Mouse (Mus musculus): ENCODE results near the gene Zfp454. TPM values are rescaled to one million over a fixed set of nuclear protein-coding genes. Genes with fewer than 3 reads are reported as not detected.

The Zfp454 gene
- polyA plus RNA-seq (2014; fragmentation: Nextera tagmentation; extraction: Ambion mirVana): 2.8 and 4.6 TPM in 2 replicates

DNA sequence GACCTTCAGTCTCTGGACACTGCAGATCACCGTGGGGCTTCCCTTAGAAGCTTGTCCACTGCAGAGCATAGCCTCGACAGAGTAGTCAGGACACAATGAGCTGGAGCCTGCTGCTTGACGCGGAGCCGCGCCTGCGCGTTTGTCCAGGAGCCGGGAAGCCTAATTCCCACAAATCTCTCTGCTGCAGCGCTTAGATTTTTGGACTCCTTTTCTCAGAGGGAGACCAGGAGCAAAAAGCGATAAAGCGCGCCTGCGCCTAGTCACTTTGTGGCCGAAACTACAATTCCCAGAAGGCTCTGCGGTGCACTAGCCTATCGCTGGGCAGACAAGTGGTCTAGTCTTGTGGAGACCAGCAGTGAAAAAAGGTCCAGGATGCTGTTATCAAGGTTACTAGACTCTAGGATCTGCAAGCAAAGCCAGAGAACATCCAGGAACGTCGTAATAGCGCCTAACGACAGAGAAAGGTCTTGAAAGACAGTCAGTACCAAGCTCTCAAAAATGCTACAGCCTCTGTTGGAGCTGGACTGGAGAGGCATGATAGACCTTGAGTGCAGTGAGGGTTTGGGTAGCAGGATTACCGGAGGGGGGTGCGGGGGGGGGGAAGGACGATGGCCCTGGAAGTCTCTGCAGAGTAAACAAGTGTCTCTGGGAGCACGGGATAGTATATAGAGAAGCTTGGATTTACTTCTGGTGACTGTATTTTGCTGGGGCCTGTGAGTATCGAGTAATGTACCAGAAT lies at the start of gene Zfp454:
Gene Zfp454, minus strand, starts transcription at position 262 of the 739 bp plus-strand sequence.
- ATAC-seq (replicated peaks; ENCODE audit: insufficient number of reproducible peaks, low FRiP score, low TSS enrichment): peak; percentile 77
- peak within 1 kb of the TSS; percentile 71 for H3K9ac ChIP-seq (ENCODE audit: low read depth, low read length)
- no peaks in the 10 kb centered on the region for H3K27me3 ChIP-seq (ENCODE audit: control insufficient read depth, insufficient read depth, low read length)
- no peaks in the 10 kb centered on the region; the same call in none of the 2 replicates for H3K9me3 ChIP-seq (replicated peaks; ENCODE audit: control insufficient read depth, low read length)
- peak within 1 kb of the TSS; percentile 43 for H3K4me3 ChIP-seq (ENCODE audit: low read depth, low read length)
- H3K36me3 ChIP-seq (ENCODE audit: control insufficient read depth, insufficient read depth, low read length): peaks cover 3% of the 10 kb centered on the region; the same call in 1 of the 2 replicates
- no peak within 1 kb of the TSS for H3K27ac ChIP-seq (ENCODE audit: low read depth, low read length)
- H3K4me1 ChIP-seq (ENCODE audit: control insufficient read depth, insufficient read depth, low read length): 0 out of 2 replicates have a peak, but pooled peaks cover 3% of the 10 kb centered on the region
- H3K4me2 ChIP-seq: peak within 1 kb of the TSS; percentile 72
- WGBS (ENCODE audit: insufficient replicate concordance): 6% methylated on average over 26 of the region's 26 CpGs

DNA sequence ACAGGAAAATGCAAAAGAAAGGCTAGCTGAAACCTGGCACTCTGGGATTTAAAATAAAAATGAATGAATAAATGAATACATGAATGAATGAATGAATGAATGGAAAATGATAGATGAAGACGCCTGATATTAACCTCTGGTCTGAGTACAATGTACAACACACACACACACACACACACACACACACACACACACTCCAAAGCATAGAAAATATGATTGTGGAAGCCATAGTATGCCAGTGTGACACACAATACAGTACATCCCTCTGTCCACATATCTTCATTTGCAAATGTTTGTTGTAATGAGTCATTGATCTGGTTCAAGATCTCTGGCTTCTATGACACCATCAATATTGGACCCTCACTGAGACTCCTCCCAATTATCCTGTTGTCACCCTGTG lies 44.6 kb upstream of the Zfp454 start:
- 70% methylated on average over 1 of the region's 1 CpGs for WGBS (ENCODE audit: insufficient replicate concordance)
- H3K4me1 ChIP-seq (ENCODE audit: control insufficient read depth, insufficient read depth, low read length): no peaks in the 10 kb centered on the region
- no peak overlapping the region for H3K4me3 ChIP-seq (ENCODE audit: low read depth, low read length)
- peak overlapping the region; percentile 94 for H3K4me2 ChIP-seq
- H3K9me3 ChIP-seq (replicated peaks; ENCODE audit: control insufficient read depth, low read length): no peaks in the 10 kb centered on the region
- no peaks in the 10 kb centered on the region for H3K36me3 ChIP-seq (ENCODE audit: control insufficient read depth, insufficient read depth, low read length)
- no peak overlapping the region for H3K9ac ChIP-seq (ENCODE audit: low read depth, low read length)
- no peak for ATAC-seq (replicated peaks; ENCODE audit: insufficient number of reproducible peaks, low FRiP score, low TSS enrichment)
- 0 out of 2 replicates have a peak, but pooled peaks cover 2% of the 10 kb centered on the region for H3K27me3 ChIP-seq (ENCODE audit: control insufficient read depth, insufficient read depth, low read length)
- H3K27ac ChIP-seq (ENCODE audit: low read depth, low read length): no peak overlapping the region

DNA sequence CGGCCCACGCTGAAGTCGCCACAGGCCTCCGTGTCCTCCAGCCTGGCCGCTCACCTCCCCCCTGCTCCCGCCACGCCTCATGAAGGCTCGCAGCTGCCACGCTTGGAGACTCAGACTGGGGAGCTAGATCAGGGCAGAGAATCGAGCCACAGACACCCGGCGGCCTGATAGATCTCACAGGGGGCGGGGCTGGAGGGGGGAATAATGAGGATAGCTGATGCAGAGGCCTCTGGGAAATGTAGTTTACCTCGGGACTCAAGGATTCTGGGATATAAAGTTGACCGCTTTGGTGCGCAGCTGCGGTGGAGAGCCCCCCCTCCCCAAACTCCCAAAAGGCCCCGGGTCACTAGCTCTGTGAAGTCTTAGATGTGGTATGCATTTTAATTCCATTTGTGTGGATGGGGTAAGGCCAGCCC lies 44.0 kb upstream of the Zfp454 start, which contains the start of gene Zfp354b:
Gene Zfp354b, minus strand, starts transcription at position 183 of the 416 bp plus-strand sequence.
- peak within 1 kb of the TSS; percentile 72 for H3K4me3 ChIP-seq (ENCODE audit: low read depth, low read length)
- under 1% methylated on average over 18 of the region's 18 CpGs for whole genome bisulfite sequencing (ENCODE audit: insufficient replicate concordance)
- H3K4me1 ChIP-seq (ENCODE audit: control insufficient read depth, insufficient read depth, low read length): no peaks in the 10 kb centered on the region
- H3K9me3 ChIP-seq (replicated peaks; ENCODE audit: control insufficient read depth, low read length): no peaks in the 10 kb centered on the region
- 0 out of 2 replicates have a peak, but pooled peaks cover 2% of the 10 kb centered on the region for H3K27me3 ChIP-seq (ENCODE audit: control insufficient read depth, insufficient read depth, low read length)
- peak within 1 kb of the TSS; percentile 79 for H3K9ac ChIP-seq (ENCODE audit: low read depth, low read length)
- no peak within 1 kb of the TSS for H3K27ac ChIP-seq (ENCODE audit: low read depth, low read length)
- H3K36me3 ChIP-seq (ENCODE audit: control insufficient read depth, insufficient read depth, low read length): no peaks in the 10 kb centered on the region
- peak within 1 kb of the TSS; percentile 94 for H3K4me2 ChIP-seq
- peak; percentile 88; the same call in 1 of the 2 replicates for ATAC-seq (replicated peaks; ENCODE audit: insufficient number of reproducible peaks, low FRiP score, low TSS enrichment)

DNA sequence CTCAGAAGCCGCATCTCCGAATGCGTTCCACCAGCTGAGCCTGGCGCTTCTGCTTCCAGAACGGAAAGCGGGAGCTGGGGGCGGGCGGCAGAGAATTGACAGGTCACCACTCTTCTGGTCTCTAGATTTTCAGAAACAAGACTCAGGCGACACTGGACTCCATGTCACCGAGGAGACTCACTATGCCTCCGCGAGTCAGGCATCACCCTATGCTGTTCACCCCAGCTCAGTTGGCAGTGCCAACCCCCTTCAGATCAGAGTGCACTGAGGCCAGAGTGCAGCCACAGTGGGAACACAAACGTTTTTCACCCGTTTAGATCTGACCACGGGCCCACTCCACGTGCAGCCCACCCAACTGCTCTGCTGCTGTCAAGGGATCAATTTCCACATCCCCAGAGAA lies 43.6 kb upstream of the Zfp454 start:
- WGBS (ENCODE audit: insufficient replicate concordance): 1% methylated on average over 16 of the region's 16 CpGs
- H3K4me1 ChIP-seq (ENCODE audit: control insufficient read depth, insufficient read depth, low read length): no peaks in the 10 kb centered on the region
- H3K9ac ChIP-seq (ENCODE audit: low read depth, low read length): peak overlapping the region; percentile 79
- H3K27ac ChIP-seq (ENCODE audit: low read depth, low read length): no peak overlapping the region
- 0 out of 2 replicates have a peak, but pooled peaks have one; percentile 46 for ATAC-seq (replicated peaks; ENCODE audit: insufficient number of reproducible peaks, low FRiP score, low TSS enrichment)
- no peaks in the 10 kb centered on the region for H3K9me3 ChIP-seq (replicated peaks; ENCODE audit: control insufficient read depth, low read length)
- H3K4me2 ChIP-seq: peak overlapping the region; percentile 94
- no peaks in the 10 kb centered on the region for H3K36me3 ChIP-seq (ENCODE audit: control insufficient read depth, insufficient read depth, low read length)
- 0 out of 2 replicates have a peak, but pooled peaks cover 2% of the 10 kb centered on the region for H3K27me3 ChIP-seq (ENCODE audit: control insufficient read depth, insufficient read depth, low read length)
- H3K4me3 ChIP-seq (ENCODE audit: low read depth, low read length): peak overlapping the region; percentile 72

DNA sequence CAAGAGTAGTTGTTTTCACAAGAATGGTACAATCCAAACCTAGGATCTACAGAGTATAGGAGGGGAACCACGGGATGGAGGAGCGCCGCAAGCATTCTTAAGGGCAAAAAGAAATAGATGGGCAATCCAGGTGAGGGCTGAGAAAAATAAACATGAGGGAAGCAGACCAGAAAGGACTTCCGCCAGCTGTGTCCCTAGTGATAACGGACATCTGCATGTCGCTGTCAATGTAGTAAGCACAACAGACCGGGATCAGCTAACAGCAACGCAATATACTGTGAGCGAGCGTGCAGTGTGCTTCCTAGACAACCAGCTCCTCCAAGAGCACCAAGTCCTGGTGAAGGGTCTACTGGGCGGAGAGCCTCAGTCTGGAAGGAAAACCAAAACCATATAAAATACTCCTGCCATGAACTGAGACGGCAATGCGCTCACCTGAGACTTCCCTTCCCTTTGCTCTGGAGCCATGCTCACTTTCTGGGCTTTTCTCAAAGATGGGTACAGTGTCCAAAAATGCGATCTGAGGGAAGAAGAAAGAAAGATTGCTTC lies 43.1 kb upstream of the Zfp454 start:
- H3K27me3 ChIP-seq (ENCODE audit: control insufficient read depth, insufficient read depth, low read length): 0 out of 2 replicates have a peak, but pooled peaks cover 2% of the 10 kb centered on the region
- peak overlapping the region; percentile 72 for H3K4me3 ChIP-seq (ENCODE audit: low read depth, low read length)
- peak overlapping the region; percentile 94 for H3K4me2 ChIP-seq
- peak overlapping the region; percentile 79 for H3K9ac ChIP-seq (ENCODE audit: low read depth, low read length)
- H3K9me3 ChIP-seq (replicated peaks; ENCODE audit: control insufficient read depth, low read length): no peaks in the 10 kb centered on the region
- H3K36me3 ChIP-seq (ENCODE audit: control insufficient read depth, insufficient read depth, low read length): no peaks in the 10 kb centered on the region
- H3K27ac ChIP-seq (ENCODE audit: low read depth, low read length): no peak overlapping the region
- WGBS (ENCODE audit: insufficient replicate concordance): 12% methylated on average over 14 of the region's 14 CpGs
- no peak for ATAC-seq (replicated peaks; ENCODE audit: insufficient number of reproducible peaks, low FRiP score, low TSS enrichment)
- H3K4me1 ChIP-seq (ENCODE audit: control insufficient read depth, insufficient read depth, low read length): no peaks in the 10 kb centered on the region

DNA sequence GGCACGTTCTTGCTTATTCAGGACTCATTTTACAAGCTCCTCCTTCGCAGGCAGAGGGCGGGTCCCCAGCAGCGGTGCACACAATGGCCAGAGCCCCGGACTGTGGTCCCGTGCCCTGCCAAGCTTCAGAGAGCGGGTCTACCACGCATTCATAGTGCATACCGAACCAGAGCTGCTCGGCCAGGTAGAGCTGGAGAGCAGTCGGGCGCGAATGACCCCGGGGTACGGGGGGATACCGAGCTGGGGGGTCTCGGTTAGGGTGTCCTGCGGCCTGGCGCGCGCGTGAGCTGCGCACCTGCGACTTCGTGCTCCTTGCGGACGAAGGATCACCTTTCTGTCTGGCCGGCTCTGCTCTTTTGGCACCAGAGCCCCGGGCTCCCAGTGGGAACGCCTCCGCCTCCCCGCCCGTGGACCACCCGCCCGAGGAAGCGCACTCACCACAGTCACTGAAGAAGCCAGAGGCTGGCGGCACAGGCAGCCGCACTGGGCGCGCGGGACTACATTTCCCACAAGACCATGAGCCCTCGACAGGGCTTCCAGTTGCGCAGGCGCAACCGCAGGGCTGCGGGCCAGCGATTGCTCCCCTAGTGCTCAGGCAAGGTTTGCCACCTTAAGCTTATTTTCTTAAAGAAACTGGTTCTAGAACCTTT lies 28.3 kb upstream of the Zfp454 start, which contains the start of gene Zfp2:
Gene Zfp2, minus strand, starts transcription at position 495 of the 650 bp plus-strand sequence.
- under 1% methylated on average over 47 of the region's 47 CpGs for WGBS (ENCODE audit: insufficient replicate concordance)
- Histone ChIP-seq H3K36me3 (ENCODE audit: control insufficient read depth, insufficient read depth, low read length) (peaks cover 11% of the 10 kb centered on the region), H3K4me3 (ENCODE audit: low read depth, low read length) (peak within 1 kb of the TSS; percentile 83), H3K9me3 (replicated peaks; ENCODE audit: control insufficient read depth, low read length) (no peaks in the 10 kb centered on the region), H3K27me3 (ENCODE audit: control insufficient read depth, insufficient read depth, low read length) (no peaks in the 10 kb centered on the region), H3K4me2 (peak within 1 kb of the TSS; percentile 66), H3K4me1 (ENCODE audit: control insufficient read depth, insufficient read depth, low read length) (no peaks in the 10 kb centered on the region), H3K27ac (ENCODE audit: low read depth, low read length) (no peak within 1 kb of the TSS), H3K9ac (ENCODE audit: low read depth, low read length) (peak within 1 kb of the TSS; percentile 90)
- ATAC-seq (replicated peaks; ENCODE audit: insufficient number of reproducible peaks, low FRiP score, low TSS enrichment): peak; percentile 94

DNA sequence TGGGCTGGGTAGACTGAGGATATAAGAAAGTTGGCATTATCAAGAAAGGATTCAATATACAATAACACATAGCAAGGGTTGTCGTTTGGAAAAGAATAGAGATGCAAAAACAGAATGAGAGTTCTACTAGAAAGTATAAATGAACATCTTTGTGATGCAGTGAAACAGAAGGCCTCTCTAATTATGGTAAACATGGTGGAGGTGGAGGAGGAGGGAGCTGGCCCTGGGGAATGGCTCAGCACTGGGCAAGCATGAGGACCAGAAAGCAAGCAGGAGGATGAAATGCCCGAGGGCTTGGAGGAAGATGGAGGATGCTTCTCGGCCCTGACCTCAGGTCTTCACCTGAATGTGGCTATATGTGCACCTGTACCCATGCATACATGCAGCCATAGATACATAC lies 27.0 kb upstream of the Zfp454 start:
- no peak for ATAC-seq (replicated peaks; ENCODE audit: insufficient number of reproducible peaks, low FRiP score, low TSS enrichment)
- 81% methylated on average over 3 of the region's 3 CpGs for WGBS (ENCODE audit: insufficient replicate concordance)
- H3K4me3 ChIP-seq (ENCODE audit: low read depth, low read length): no peak overlapping the region
- no peak overlapping the region for H3K27ac ChIP-seq (ENCODE audit: low read depth, low read length)
- H3K9me3 ChIP-seq (replicated peaks; ENCODE audit: control insufficient read depth, low read length): no peaks in the 10 kb centered on the region
- peaks cover 19% of the 10 kb centered on the region for H3K36me3 ChIP-seq (ENCODE audit: control insufficient read depth, insufficient read depth, low read length)
- H3K27me3 ChIP-seq (ENCODE audit: control insufficient read depth, insufficient read depth, low read length): no peaks in the 10 kb centered on the region
- H3K9ac ChIP-seq (ENCODE audit: low read depth, low read length): no peak overlapping the region
- H3K4me2 ChIP-seq: no peak overlapping the region
- H3K4me1 ChIP-seq (ENCODE audit: control insufficient read depth, insufficient read depth, low read length): no peaks in the 10 kb centered on the region

DNA sequence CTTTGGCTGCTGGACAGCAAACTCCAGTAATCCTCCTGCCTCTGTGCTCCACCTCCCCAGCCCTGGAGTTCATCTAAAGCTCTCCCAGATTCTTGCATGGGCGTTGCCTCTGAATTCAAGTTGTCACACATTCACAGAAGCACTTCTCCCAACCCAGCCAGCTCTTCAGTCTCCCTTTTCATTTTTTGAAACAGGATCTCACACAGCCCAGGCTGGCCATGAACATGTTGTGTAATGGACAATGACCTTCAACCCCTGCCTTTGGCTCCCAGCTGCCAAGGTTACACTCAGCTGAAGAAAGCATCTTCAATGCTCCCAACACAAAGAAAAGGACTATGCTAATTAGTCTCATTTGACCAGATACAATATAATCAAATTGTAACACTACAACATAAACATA lies 25.9 kb upstream of the Zfp454 start:
- H3K9me3 ChIP-seq (replicated peaks; ENCODE audit: control insufficient read depth, low read length): no peaks in the 10 kb centered on the region
- ATAC-seq (replicated peaks; ENCODE audit: insufficient number of reproducible peaks, low FRiP score, low TSS enrichment): no peak
- H3K4me3 ChIP-seq (ENCODE audit: low read depth, low read length): no peak overlapping the region
- H3K4me2 ChIP-seq: no peak overlapping the region
- peaks cover 24% of the 10 kb centered on the region for H3K36me3 ChIP-seq (ENCODE audit: control insufficient read depth, insufficient read depth, low read length)
- no peaks in the 10 kb centered on the region for H3K4me1 ChIP-seq (ENCODE audit: control insufficient read depth, insufficient read depth, low read length)
- no peaks in the 10 kb centered on the region for H3K27me3 ChIP-seq (ENCODE audit: control insufficient read depth, insufficient read depth, low read length)
- H3K9ac ChIP-seq (ENCODE audit: low read depth, low read length): no peak overlapping the region
- 75% methylated on average over 1 of the region's 1 CpGs for WGBS (ENCODE audit: insufficient replicate concordance)
- H3K27ac ChIP-seq (ENCODE audit: low read depth, low read length): no peak overlapping the region

Data from heart, embryonic 11.5 days (tissue).